Mouse (Mus musculus) myocyte (in vitro differentiated cells): ENCODE measurements at regions not wholly inside any gene's neighbourhood (a gene's known extent, or its start where the extent isn't known, plus 50 kb on each side); places are given as distances from the start of the nearest gene placed in this dataset.

Source experiments
- H3K27me3 ChIP-seq: one replicate; pipeline ENCODE4 v1.6.1; 2011; ENCODE audit not compliant: control insufficient read depth, insufficient read depth, insufficient read length
- H3K36me3 ChIP-seq: one replicate; pipeline ENCODE4 v1.6.1; 2011; ENCODE audit not compliant: control insufficient read depth, insufficient read depth
- H3K4me2 ChIP-seq: one replicate; pipeline ENCODE4 v1.6.1; 2011; ENCODE audit warnings: low read depth, control low read depth
- H3K4me3 ChIP-seq: one replicate; pipeline ENCODE4 v1.5.1; 2011; ENCODE audit warnings: mild to moderate bottlenecking, control low read depth, moderate library complexity
- H3K79me2 ChIP-seq: one replicate; pipeline ENCODE4 v1.6.1; 2011; ENCODE audit not compliant: control insufficient read depth, insufficient read depth
- H3ac ChIP-seq: one replicate; pipeline ENCODE4 v1.6.1; 2011; ENCODE audit not compliant: control insufficient read depth, insufficient read length
- CEBPB ChIP-seq: IDR thresholded peaks from 2 replicates; pipeline ENCODE4 v1.6.1; 2011; ENCODE audit warnings: mild to moderate bottlenecking, moderate library complexity; ENCODE audit not compliant: poor library complexity, insufficient read depth, severe bottlenecking
- E2F4 ChIP-seq: IDR thresholded peaks from one replicate; pipeline ENCODE4 v1.6.1; 2011; ENCODE audit warnings: mild to moderate bottlenecking, control low read depth, moderate library complexity; ENCODE audit not compliant: insufficient read depth
- MAX ChIP-seq: IDR thresholded peaks from one replicate; pipeline ENCODE4 v1.6.1; 2011; ENCODE audit warnings: low read depth, mild to moderate bottlenecking, control low read depth
- MYOD1 ChIP-seq, 3 experiments: IDR thresholded peaks; one replicate each; pipeline ENCODE4 v1.6.1; 2011; ENCODE audit warnings: control low read depth in 2 of 3, low read depth in 2 of 3, mild to moderate bottlenecking in 2 of 3, moderate library complexity in 1 of 3; ENCODE audit not compliant: insufficient read length in 2 of 3, control insufficient read depth in 1 of 3
- MYOG ChIP-seq, 3 experiments: IDR thresholded peaks; one replicate each; pipeline ENCODE4 v1.6.1; 2011; ENCODE audit warnings: control low read depth in 2 of 3, low read depth in 2 of 3, mild to moderate bottlenecking in 2 of 3; ENCODE audit not compliant: insufficient read length in 2 of 3, control insufficient read depth in 1 of 3, insufficient read depth in 1 of 3
- POLR2A ChIP-seq: IDR thresholded peaks from one replicate; pipeline ENCODE4 v1.6.1; 2011; ENCODE audit warnings: low read depth, mild to moderate bottlenecking, control low read depth, moderate library complexity; ENCODE audit not compliant: insufficient read length
- POLR2AphosphoS2 ChIP-seq: IDR thresholded peaks from one replicate; pipeline ENCODE4 v1.6.1; 2011; ENCODE audit warnings: low read depth, control low read depth; ENCODE audit not compliant: insufficient read length
- REST ChIP-seq: IDR thresholded peaks from one replicate; pipeline ENCODE4 v1.6.1; 2011; ENCODE audit warnings: mild to moderate bottlenecking, control low read depth, moderate library complexity; ENCODE audit not compliant: insufficient read depth, insufficient read length
- SRF ChIP-seq: IDR thresholded peaks from one replicate; pipeline ENCODE4 v1.6.1; 2011; ENCODE audit warnings: low read depth; ENCODE audit not compliant: control insufficient read depth, insufficient read length
- TCF12 ChIP-seq: IDR thresholded peaks from one replicate; pipeline ENCODE4 v1.6.1; 2011; ENCODE audit warnings: mild to moderate bottlenecking, control low read depth; ENCODE audit not compliant: poor library complexity, insufficient read depth, severe bottlenecking
- TCF3 ChIP-seq: IDR thresholded peaks from one replicate; pipeline ENCODE4 v1.6.1; 2011; ENCODE audit warnings: low read depth, control low read depth; ENCODE audit not compliant: insufficient read length
- USF1 ChIP-seq: IDR thresholded peaks from one replicate; pipeline ENCODE4 v1.6.1; 2011; ENCODE audit warnings: low read depth, mild to moderate bottlenecking, control low read depth, moderate library complexity

DNA sequence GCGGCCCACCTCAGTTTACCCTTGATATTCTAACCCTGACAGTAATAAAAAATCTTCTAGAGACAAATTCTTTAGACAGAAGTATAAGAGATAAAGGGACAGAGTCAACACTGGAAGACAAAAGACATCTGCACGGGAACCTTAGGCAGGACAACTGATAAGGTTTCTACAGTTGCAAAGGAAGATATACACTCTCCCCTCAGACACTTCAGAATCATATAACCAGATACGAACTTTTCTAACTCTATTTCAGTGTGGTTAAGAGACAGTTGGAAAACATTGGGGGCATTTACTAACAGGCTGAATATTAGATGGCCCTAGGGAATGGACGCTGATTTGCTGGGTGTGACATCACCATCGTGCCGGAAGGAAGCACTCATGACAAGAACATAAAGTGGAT is 100.0 kb downstream of the Cyp26b1 start:
- Histone ChIP-seq H3K4me2 (no peak overlapping the region), H3K36me3 (no peaks in the 10 kb centered on the region), H3ac (no peak overlapping the region), H3K27me3 (peaks cover 41% of the 10 kb centered on the region), H3K79me2 (no peaks in the 10 kb centered on the region), H3K4me3 (no peak overlapping the region)
- TF ChIP-seq TCF3 (no peak), MYOD1 (IDR thresholded peaks at IDR 0.05; ENCODE audit: control insufficient read depth in 1 of 3, insufficient read length in 2 of 3, low read depth in 2 of 3) (no peak), POLR2AphosphoS2 (no peak), REST (no peak), USF1 (no peak), CEBPB (no peak), TCF12 (no peak), MYOG (IDR thresholded peaks at IDR 0.05; ENCODE audit: control insufficient read depth in 1 of 3, insufficient read depth in 1 of 3, insufficient read length in 2 of 3, low read depth in 2 of 3) (no peak), POLR2A (no peak), SRF (no peak), E2F4 (no peak), MAX (no peak)

DNA sequence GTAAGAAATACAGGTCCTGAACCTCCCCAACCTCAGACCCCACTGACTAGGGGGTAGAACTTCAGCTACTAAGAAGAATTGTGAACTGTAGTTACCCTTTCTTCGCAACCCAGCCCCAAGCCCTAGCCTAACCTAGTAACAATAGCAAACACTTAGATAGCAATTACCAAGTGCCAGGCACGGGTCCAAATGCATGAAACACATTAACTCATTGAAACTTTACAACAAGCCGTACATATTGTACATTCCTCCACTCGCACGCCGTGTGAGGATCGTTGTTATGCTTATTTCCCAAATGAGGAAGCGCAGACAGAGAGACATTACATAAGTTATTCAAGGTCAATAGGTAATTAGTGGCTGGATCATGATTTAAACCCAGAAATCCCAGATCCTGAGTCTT is 100.5 kb downstream of the Cyp26b1 start:
- H3K4me2 ChIP-seq, result no peak overlapping the region
- no peak overlapping the region for H3K4me3 ChIP-seq
- H3K27me3 ChIP-seq, result peaks cover 41% of the 10 kb centered on the region
- TF ChIP-seq TCF12 (no peak), MYOD1 (IDR thresholded peaks at IDR 0.05; ENCODE audit: control insufficient read depth in 1 of 3, insufficient read length in 2 of 3, low read depth in 2 of 3) (no peak), TCF3 (no peak), POLR2A (no peak), USF1 (no peak), CEBPB (no peak), SRF (no peak), REST (no peak), POLR2AphosphoS2 (no peak), MYOG (IDR thresholded peaks at IDR 0.05; ENCODE audit: control insufficient read depth in 1 of 3, insufficient read depth in 1 of 3, insufficient read length in 2 of 3, low read depth in 2 of 3) (no peak), MAX (no peak), E2F4 (no peak)
- no peak overlapping the region for H3ac ChIP-seq
- H3K36me3 ChIP-seq, result no peaks in the 10 kb centered on the region
- H3K79me2 ChIP-seq, result no peaks in the 10 kb centered on the region

DNA sequence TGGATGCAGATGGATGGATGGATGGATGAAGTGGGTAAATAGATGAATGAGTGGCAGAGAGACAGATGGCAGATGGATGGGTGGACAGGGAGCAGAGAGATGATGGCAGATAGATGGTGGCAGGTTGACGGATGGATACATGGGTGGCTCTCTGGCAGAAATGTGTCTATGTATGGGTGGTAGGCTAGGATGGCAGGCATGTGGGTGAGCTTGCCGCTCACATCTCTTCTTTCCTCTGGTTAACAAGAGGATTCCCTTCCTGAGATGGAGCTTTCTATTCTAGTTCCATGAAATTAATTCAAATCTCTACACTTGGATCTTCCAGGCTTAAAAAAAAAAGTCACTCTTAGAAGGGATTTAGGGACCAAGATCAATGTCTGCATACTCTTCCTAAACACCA is 101.1 kb downstream of the Cyp26b1 start:
- H3K36me3 ChIP-seq, result no peaks in the 10 kb centered on the region
- H3K4me2 ChIP-seq, result no peak overlapping the region
- TF ChIP-seq TCF12 (no peak), MYOG (IDR thresholded peaks at IDR 0.05; ENCODE audit: control insufficient read depth in 1 of 3, insufficient read depth in 1 of 3, insufficient read length in 2 of 3, low read depth in 2 of 3) (no peak), USF1 (no peak), E2F4 (no peak), POLR2AphosphoS2 (no peak), TCF3 (no peak), POLR2A (no peak), CEBPB (no peak), SRF (no peak), REST (no peak), MAX (no peak), MYOD1 (IDR thresholded peaks at IDR 0.05; ENCODE audit: control insufficient read depth in 1 of 3, insufficient read length in 2 of 3, low read depth in 2 of 3) (no peak)
- no peak overlapping the region for H3K4me3 ChIP-seq
- no peaks in the 10 kb centered on the region for H3K79me2 ChIP-seq
- H3ac ChIP-seq, result no peak overlapping the region
- H3K27me3 ChIP-seq, result peaks cover 41% of the 10 kb centered on the region

DNA sequence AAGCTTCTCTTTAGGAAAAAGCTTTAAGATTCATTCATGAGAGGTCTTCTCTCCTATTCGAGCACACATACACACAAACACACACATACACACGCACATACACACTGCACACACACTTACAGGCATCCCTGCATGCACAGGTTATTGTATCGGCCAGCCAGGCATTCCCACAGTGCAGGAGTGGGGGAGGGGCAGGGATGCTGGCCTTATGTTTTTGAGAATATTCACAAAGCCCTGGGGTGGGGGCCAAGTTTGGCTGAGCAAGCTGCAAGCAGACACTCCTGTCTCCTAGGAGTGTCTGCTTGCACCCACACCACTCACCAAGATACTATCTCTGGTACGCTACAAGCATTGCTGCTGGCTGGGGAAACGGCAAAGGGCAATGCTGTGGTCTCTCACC is 102.6 kb downstream of the Cyp26b1 start:
- Histone ChIP-seq H3K4me2 (no peak overlapping the region), H3ac (no peak overlapping the region), H3K36me3 (no peaks in the 10 kb centered on the region), H3K27me3 (peaks cover 30% of the 10 kb centered on the region), H3K4me3 (no peak overlapping the region), H3K79me2 (no peaks in the 10 kb centered on the region)
- no peak for TF ChIP-seq TCF12
- TF ChIP-seq SRF, result no peak
- no peak for TF ChIP-seq MYOD1 (IDR thresholded peaks at IDR 0.05; ENCODE audit: control insufficient read depth in 1 of 3, insufficient read length in 2 of 3, low read depth in 2 of 3)
- no peak for TF ChIP-seq POLR2A
- TF ChIP-seq USF1, result no peak

DNA sequence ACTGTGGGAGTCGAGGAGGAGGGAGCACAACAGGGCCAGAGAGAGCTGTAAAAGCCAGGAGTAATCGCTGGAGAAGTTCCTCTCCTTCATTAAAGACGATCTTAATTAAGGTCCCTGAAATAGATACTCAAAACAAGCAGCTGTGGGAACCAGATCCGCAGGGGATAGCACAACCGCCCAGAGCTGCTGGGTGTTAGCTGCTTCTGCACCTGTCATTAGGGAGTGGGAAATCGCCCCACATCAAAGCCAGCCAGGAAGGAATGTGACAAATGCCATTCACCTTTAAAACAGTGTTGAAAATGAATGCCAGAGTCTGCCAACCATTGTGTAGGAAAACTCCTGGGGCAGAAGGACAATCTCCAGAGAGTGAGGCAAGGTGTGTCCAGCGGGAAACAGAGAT is 112.5 kb downstream of the Cyp26b1 start:
- TF ChIP-seq SRF (no peak), TCF12 (peak; percentile 68), TCF3 (peak; percentile 52), MYOG (IDR thresholded peaks at IDR 0.05; ENCODE audit: control insufficient read depth in 1 of 3, insufficient read depth in 1 of 3, insufficient read length in 2 of 3, low read depth in 2 of 3) (peak in 2 of 3 experiments; percentile 82 to 88), MAX (no peak), MYOD1 (IDR thresholded peaks at IDR 0.05; ENCODE audit: control insufficient read depth in 1 of 3, insufficient read length in 2 of 3, low read depth in 2 of 3) (peak; percentile 7 to 93 (median 42))
- Histone ChIP-seq H3K4me3 (no peak overlapping the region), H3K79me2 (no peaks in the 10 kb centered on the region)

More for the DNA sequence above, 112.5 kb downstream of the Cyp26b1 start:
- Histone ChIP-seq H3K4me2 (no peak overlapping the region), H3K36me3 (no peaks in the 10 kb centered on the region), H3ac (no peak overlapping the region), H3K27me3 (peaks cover 19% of the 10 kb centered on the region)
